Mouse (Mus musculus) heart, postnatal 0 days (tissue): ENCODE measurements around the gene Olfr156.
A peak's percentile ranks its signal among the peaks of the same experiment; 100 is the strongest.

Experiments
- CTCF ChIP-seq: IDR thresholded peaks from 2 replicates; pipeline ENCODE4 v1.5.1; 2016; ENCODE audit warnings: antibody characterized with exemption, control low read depth, low read depth
- EP300 ChIP-seq: IDR thresholded peaks from 2 replicates; pipeline ENCODE4 v1.6.1; 2016; ENCODE audit warnings: antibody characterized with exemption, low read depth

GRCm38 (mm10) chr4:43823845-43824337 is at the start of gene Olfr156:
- peak; percentile 72 for TF ChIP-seq CTCF
- no peak for TF ChIP-seq EP300
